Mouse (Mus musculus) WW6 (cell line): ENCODE measurements around the gene Adgre5.

Experiments used
- DNase-seq: peaks from one replicate; pipeline ENCODE4 v3.0.0-alpha.2; 2013; ENCODE audit warnings: low read depth, low spot score

Gene Adgre5

DNA sequence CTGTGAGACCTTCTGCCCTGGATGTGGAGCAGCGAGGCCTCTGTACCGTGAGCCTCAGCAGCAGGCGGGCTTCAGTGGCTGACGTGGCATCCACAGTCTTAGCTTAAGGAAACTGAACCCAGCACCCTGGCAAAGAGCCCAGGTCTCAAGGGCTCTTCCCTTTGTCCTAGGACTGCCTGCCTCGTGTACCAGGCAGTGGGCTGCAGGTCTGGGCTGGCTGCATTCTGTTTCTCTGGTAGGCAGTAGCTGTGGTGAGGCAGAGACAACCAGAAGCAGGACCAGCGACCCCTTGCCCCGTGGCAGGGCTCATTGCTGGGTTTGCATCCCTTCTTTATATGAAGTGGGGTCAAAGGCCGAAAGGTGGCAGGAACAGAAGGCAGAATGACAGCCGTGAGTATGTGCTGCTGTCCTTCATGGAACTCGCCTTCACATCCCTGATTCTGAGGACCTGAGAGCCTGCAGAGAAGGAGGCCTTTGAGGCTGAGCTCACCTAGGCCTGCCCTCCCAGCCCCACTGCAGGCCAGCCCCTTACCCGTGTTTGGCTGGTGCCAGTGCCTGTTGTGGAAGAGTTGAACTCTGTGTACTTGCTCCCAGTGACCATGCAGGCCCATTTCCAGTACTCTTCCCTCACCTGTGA, 17.6 kb downstream of the Adgre5 start:
- DNase-seq: no peak

DNA sequence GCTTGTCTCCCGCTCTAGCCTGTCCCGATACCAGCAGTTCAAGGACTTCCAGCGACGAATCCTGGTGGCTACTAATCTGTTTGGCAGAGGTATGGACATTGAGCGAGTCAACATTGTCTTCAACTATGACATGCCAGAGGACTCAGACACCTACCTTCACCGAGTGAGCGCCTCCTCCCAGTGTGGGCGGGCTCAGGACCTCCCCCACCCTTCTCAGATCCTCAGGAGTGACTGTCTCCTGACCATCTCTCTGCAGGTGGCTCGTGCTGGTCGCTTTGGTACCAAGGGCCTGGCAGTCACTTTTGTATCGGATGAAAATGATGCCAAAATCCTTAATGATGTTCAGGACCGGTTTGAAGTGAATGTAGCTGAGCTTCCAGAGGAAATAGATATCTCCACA, 18.5 kb downstream of the Adgre5 start:
- no peak for DNase-seq

DNA sequence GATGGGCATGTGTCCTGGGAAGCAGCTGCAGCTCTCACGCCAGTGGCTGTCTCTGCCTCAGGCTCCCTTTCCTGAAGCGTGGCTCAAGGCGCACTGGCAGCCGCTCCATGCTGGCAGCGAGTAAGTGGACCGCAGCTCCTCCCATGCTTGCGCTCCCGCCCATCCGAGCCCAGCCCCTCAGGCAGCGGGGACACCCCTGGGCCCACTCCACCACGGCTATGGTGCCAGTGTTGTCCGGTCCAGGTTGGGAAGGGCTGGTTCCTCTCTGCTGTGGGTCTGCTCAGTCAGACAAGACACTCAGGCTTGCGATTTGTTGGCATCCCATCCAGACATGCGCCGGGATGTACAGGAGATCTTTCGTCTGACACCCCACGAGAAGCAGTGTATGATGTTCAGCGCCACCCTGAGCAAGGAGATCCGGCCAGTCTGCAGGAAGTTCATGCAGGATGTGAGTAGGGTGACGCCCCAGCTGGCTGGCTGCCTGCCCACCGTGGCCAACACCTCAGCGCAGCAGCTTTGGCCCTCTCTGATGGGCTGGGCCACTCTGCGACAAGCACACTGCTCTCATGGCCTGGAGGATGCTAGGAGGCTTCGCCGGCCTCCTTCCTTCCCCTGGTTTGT, 19.6 kb downstream of the Adgre5 start:
- DNase-seq: no peak

DNA sequence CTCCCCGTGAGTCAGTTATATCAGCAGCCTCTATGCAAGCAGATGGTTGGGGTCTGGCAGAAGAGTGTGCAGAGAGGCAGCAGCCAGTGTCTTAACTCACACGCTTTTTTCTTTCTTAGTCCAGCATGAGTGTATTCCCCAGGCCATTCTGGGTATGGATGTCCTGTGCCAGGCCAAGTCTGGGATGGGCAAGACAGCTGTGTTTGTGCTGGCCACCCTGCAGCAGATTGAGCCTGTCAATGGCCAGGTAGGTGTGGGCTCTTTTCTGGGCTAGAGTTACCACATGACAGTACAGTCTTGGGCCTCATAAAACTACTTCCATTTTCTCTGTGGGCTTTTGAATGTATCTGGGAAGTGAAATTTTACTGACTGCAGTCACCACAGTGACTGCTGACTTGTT, 21.4 kb downstream of the Adgre5 start:
- DNase-seq: no peak

DNA sequence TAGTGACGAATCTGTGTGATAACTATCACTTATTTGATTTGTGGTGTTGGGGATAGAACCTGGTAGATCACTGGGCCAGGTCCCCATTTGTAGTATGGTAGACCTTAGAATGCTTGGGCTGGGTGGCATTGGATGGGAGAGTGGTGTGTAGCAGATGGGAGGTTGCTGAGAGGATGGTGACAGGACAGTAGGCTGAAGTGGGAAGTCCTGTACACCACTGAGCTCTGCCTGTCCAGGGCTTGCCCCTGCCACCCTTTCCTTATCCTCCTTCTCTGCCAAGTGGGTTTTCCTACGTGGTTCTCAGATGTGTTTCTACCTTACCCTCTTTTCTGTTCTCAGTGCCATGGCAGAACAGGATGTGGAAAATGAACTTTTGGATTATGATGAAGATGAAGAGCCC, 22.1 kb downstream of the Adgre5 start:
- DNase-seq: no peak

DNA sequence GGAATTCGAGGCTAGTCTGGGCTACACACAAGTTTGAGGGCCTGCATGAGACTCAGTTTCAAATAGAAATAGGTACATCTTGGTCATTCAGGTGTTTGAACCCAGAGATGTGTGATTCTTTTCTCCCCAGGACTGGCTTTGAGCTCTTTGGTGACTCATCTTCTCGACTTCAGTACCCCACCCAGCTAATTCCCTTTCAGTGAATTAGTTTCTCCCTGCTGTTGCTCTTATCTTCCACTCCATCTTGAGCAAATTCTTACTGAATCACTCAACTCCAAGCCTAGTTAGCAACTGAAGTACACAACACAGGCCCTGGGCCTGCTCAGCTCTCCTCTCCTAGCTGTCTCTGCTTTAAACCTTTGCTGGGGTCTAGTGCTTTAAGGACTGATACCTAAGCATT, 24.6 kb downstream of the Adgre5 start:
- DNase-seq: no peak

DNA sequence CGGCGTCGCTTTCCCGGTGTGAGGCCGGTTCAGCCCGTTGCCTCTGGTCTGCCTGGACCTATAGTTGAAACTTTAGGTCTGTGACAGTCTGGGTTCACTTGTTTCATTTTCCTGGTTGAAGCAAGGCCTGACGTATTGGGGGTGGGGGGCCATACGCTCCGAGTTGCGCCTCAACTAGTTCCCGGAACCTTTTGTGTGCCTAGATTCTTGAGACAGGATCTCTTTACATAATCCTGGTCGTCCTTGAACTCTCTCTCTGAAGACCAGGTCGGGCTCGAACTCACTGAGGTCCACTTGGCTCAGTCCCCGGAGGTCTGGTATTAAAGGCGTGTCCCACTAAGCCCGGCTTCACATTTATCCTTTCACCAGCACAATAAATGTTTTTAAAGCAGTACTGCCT, 25.4 kb downstream of the Adgre5 start:
- no peak for DNase-seq

DNA sequence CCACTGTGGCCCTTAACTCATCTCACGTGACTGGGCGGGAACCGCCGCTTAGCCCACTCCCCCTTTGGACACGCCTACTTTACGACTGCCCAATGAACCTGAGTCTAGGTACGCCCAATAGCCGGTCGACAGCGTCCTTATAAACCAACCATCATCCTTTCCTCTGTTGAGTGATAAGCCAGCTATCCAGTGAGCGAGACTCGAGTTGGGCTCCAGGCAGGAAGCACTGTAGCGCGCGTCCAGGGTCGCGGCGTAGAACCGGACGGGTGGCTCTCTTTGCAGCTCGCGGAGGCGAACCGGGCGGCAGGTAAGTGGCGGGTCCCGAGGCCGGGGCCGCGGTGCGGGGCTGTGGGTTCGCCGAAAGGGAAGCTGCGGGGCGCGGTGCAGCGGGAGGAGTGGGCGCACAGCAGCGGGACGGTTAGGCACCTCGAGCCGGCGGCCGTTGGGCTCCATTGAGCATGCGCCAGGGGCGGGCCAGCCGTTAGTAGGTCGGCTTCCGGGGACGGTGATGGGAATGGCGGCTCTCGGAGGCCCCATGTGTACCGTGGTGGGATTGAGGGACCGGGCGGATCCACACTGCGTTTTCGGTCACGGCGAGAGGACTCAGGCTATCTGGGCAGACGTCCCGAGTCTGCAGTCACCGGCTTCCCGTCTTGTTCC, 26.0 kb downstream of the Adgre5 start, which contains the start of gene Ddx39:
Gene Ddx39 (plus strand): TSS at position 147 of the 660 bp plus-strand sequence.
- peak; percentile 99 for DNase-seq

DNA sequence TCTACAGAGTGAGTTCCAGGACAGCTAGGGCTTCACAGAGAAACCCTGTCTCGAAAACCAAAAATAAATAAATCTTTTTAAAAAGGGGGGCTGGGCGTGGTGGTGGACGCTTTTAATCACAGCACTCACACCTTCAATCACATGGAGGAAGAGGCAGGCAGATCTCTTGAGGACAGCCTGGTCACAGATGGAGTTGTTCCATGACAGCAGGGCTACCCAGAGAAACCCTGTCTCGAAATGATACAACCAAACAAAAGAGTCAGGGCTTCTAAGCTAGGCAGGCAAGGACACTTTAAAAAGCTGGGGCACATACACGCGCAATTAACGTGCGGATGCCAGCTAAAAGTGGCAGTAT, 26.5 kb downstream of the Adgre5 start:
- no peak for DNase-seq

DNA sequence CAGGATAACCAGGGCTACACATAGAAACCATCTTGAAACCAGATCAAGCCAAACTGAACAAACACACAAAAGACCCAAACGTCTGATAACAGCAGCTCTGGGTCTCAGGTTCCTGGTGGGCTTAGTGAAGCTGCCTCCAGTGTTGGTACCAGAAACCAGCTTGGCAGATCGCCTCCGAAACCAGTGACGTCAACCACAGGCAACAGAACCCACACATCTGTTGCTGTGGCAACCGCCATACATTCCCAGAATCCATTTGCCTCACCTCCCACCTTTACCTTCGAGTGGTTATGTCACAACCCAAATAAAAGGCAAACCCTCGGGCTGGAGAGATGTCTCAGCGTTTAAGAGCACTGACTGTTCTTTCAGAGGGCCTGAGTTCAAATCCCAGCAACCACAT, 33.6 kb downstream of the Adgre5 start:
- DNase-seq: no peak

DNA sequence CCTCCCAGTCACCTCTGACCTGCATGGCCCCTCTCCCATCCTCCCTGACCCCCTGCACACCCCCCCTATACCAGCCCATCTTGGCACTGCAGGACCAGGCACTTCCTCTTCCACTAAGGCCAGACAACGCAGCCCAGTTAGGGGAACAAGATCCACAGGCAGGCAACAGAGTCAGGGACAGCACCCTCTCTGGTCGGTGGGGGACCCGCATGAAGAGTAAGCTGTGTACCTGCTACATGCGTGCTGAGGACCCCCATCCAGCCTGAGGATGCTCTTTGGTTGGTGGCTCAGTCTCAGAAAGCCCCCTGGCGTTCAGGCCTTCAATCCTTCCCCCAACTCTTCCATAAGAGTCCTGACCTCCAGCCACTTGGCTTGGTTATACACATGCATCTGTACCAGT, 34.7 kb downstream of the Adgre5 start:
- no peak for DNase-seq

DNA sequence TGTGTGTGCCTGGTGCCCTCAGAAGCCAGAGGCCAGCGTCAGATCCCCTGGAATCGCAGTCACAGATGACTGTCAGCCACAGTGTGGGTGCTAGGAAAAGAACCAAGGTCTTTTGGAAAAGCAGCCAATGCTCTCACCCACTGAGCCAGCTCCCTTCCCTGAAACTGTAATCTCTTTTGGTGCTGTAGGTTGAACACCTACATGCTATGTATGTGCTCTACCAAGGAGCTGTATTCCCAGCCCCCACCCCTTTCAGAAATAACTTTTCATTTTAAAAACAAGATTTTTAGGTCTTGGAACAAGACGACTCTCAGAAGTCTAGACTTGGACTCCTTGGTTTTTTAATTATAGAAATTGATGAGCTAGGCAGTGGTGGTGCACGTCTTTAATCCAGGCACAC, 37.7 kb downstream of the Adgre5 start:
- no peak for DNase-seq

DNA sequence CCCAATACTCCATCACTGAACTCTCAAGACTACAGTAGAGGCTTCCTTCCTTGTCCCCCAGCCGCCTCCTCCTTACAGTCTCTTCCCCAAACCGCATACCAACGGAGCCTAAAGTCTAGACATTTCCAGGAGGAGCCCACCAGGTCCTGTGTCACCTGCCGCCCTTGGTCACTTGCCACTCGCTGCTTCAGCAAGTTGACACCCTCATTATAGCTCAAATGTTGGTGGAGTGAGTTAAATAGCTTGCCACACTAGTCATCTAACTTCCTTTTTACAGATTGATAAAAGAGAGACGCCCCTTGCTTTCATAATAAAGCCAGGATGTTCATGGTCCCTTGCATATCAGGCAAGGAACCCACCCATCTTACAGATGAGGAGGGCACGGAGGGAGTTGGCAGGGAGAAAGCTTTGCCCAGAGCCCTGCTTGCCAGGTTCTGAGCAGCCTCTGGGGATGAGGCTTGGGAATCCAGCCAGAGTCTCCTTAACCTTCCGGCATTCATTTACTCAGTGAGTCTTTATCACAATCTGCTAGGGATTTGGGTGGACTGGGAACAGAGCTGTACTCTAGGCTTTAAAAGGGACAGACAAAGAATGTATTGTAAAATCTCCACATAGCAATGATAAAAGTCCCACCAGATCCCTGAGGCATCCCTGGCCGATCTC, 40.6 kb downstream of the Adgre5 start:
- no peak for DNase-seq

DNA sequence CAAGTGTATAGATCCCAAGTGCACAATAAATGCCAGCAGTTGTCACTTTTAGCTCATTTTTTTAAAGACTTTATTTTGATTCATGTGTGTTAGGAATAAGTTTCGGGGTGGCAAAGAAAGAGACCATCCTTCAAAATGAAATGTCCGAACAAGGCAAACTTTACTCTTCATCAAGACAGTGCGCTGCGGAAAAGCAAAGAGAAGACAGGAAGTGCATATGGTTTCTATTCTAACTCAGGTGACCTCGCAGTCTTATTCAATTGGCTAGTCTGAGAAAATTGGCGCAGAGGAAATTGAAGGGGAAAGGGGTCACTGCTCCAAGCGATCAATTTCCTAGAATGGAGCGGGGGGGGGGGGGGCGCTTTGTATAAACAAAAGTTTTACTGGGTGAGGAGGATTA, 41.6 kb downstream of the Adgre5 start:
- DNase-seq: no peak

DNA sequence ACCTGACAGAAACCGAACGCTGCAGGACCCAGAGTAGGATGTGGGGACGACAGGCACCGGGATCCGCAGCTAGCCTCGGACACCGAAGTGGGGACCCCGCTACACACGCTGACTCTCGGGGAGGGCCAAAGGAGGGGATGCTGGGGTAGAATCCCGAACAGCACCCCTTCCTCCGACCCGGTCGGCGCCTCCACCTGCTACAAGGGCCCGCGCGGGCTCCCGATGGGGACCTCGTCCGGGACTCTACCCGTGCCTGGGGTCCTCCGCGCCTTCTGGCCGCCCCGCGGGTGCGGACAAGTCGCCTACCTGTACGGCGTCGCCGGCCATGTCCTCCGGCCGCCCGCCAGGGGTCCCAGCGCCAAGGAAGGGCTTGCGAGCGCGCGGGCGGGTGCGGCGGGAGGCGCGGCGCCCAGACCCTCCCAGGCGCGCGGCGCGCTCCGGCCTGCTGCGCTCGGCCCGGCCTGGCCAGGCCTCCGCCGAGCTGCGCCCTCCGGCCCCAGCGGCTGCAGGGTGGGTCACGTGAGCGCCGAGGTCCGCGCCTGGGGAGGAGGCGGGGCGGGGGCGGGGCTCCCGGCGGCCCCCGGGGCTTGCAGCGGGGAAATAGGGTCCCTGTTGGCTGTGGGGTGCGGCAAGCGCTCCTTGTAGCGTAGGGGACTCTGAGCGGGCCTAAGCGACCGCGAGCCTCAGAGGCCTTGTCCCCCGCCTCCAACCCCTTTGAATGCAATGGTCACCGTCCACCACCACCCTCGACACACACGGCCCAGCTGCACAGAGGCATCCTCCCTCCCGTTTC, 42.3 kb downstream of the Adgre5 start, which contains the start of gene Pkn1:
Gene Pkn1 (minus strand): TSS at position 519 of the 793 bp plus-strand sequence.
- no peak for DNase-seq

DNA sequence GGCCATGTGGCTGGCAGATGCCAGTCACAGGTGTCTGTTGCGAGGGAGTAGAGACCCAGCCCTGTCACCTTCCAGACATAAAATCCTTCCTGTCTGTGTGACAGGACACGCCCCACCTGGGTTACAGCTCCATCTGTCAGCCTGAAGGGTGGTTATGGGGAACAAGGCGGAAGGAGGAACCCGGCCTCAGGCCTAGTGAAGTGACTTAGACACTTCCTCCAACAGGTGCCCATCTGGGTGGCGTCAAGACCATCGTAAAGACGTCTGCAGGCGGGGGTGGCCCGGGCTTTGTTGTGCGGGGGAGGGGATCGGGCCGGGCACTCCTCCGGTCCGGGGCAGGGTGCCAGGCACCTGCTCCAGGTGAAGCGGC, 42.9 kb downstream of the Adgre5 start:
- no peak for DNase-seq

DNA sequence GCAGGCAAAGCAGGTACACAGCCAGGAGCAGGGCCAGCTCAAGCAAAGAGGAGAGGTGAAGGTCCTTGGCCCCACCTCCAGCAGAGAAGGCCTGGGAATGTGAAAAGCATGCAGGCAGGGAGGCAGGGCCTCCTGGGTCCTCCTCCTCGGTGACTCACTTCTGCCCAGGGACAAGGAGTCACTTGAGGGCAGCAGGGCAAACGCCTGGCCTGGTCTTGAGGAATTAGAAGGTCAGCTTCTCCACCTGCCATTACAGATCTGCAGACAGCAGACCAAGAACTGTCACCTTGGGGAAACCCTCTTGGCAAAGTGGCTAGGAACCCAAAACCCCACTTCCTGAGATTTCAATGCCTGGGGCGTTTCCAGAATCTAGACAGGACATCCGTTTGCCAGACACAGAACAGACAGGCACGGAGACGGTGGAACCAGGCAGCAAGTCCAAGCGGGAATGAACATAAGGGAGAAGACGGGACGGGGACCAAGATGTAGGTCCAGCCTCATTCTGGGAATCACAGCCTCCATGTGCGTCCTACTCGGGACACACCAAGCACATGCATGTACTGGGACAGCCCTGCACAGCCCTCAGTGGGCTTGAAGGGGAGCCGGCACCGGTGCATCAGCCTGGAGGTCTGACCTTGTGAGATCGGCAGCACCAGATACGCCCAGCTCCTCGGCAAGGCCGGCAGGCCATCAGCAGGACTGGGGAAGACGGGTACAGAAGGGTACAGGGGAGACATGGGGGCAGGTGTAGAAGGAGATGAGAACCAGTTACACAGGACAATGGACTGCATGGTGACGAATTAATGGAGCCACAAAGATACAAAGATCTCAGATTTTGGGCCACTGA, 43.5 kb downstream of the Adgre5 start:
- no peak for DNase-seq

DNA sequence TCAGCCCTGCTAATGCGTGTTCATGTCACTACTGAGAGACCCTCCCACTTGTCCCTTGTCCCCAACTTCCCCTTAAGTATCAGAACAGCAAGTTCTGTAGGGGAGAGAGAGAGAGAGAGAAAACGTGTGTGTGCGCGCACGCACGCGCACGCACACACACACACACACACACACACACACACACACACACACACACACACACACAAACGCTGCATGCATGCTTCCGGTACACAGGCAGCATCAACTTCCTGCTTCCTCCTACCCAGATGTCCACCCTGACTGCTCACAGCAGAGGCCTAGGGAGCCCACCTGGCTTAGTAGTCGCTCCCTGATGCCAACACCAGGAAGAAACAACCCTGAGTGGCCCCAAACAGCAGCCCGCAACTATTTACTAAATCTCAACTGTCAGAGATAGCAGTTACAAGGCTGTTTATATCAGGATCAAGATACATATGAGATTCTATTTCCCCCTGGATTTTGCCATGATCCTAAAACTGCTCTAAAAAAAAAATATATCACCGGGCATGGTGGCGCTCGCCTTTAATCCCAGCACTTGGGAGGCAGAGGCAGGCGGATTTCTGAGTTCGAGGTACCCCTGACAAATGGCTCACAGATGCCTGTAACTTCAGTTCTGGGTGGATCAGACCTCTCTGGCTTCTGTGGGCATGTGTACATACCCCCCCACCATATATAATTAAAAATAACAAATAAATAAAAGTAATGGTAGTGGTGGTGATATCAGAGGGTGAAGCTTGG, 45.6 kb downstream of the Adgre5 start:
- no peak for DNase-seq

DNA sequence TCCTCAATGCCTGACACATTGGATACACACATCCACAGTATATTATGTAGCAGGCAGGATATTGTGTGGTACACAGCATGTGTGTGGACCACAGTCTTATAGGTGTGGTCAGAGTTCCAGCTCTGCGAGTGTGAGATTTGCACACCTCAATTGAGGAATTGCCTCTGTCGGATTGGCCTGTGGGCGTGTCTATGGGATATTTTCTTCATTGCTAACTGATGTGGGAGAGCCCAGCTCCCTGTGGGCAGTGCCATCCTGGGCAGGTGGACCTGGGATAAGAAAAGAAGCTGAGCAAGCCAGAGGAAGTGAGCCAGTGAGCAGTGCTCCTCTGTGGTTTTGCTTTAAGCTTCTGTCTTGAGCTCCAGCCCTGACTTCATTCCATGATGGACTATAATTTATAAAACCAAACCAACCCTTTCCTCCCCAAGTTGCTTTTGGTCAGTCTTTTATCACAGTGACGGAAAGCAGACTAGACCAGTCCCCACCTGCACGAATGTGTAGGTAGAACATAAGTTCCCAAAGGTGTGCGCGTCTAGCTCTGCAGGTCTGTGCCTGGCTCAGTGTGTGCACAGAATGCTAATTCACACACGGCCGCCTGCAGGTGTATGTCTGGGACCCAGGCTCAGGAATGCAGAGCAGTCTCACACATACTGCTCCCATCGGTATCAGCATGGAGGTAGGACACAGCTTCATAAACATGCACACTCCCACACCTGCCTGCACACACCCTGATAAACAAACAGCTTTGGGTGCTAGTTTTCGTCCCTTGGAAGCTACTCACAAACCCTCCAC, 46.6 kb downstream of the Adgre5 start:
- no peak for DNase-seq
